Mouse (Mus musculus) limb, embryonic 14.5 days (tissue): ENCODE measurements around the gene Zfp326. TPM values are rescaled to one million over a fixed set of nuclear protein-coding genes. Genes with fewer than 3 reads are reported as not detected.

ENCODE experiments used
- ATAC-seq: fragments of 200-750 bp; cut with Nextera tagmentation; 2 replicates; pipeline ENCODE4 v1.8.0; 2017; ENCODE audit warnings: low read depth, moderate number of reproducible peaks, moderate TSS enrichment; ENCODE audit not compliant: low FRiP score
- DNase-seq: peaks from one replicate; pipeline ENCODE4 v3.0.0-alpha.2; 2015; ENCODE audit warnings: low spot score
- H3K27ac ChIP-seq: fragments of 300-500 bp; sonication (generic); replicated peaks from 2 replicates; pipeline ENCODE4 v1.5.1; 2014; ENCODE audit warnings: low read depth, mild to moderate bottlenecking, low read length, moderate library complexity, mixed read lengths
- H3K27me3 ChIP-seq: fragments of 300-500 bp; sonication (generic); 2 replicates; pipeline ENCODE4 v1.6.1; 2014; ENCODE audit warnings: low read length, mixed read lengths; ENCODE audit not compliant: control insufficient read depth, insufficient read depth
- H3K36me3 ChIP-seq: fragments of 300-500 bp; sonication (generic); 2 replicates; pipeline ENCODE4 v1.6.1; 2014; ENCODE audit warnings: mild to moderate bottlenecking, low read length, moderate library complexity, mixed read lengths; ENCODE audit not compliant: control insufficient read depth, insufficient read depth
- H3K4me1 ChIP-seq: fragments of 300-500 bp; sonication (generic); 2 replicates; pipeline ENCODE4 v1.6.1; 2014; ENCODE audit warnings: antibody characterized with exemption, low read length, mixed read lengths; ENCODE audit not compliant: control insufficient read depth, insufficient read depth
- H3K4me2 ChIP-seq: fragments of 300-500 bp; sonication (generic); replicated peaks from 2 replicates; pipeline ENCODE4 v1.6.1; 2014; ENCODE audit warnings: low read depth, mild to moderate bottlenecking, low read length, moderate library complexity; ENCODE audit not compliant: severe bottlenecking
- H3K4me3 ChIP-seq: fragments of 300-500 bp; sonication (generic); replicated peaks from 2 replicates; pipeline ENCODE4 v1.5.1; 2014; ENCODE audit warnings: low read length
- H3K9ac ChIP-seq: fragments of 300-500 bp; sonication (generic); 2 replicates; pipeline ENCODE4 v1.6.1; 2014; ENCODE audit warnings: mild to moderate bottlenecking, low read depth, low read length, moderate library complexity; ENCODE audit not compliant: severe bottlenecking
- H3K9me3 ChIP-seq: fragments of 300-500 bp; sonication (generic); 2 replicates; pipeline ENCODE4 v1.6.1; 2016; ENCODE audit warnings: low read length; ENCODE audit not compliant: control insufficient read depth
- POLR2A ChIP-seq: fragments of 200-500 bp; IDR thresholded peaks from 2 replicates; pipeline ENCODE4 v1.8.0; 2012; ENCODE audit warnings: inconsistent platforms, mild to moderate bottlenecking, moderate library complexity, borderline replicate concordance; ENCODE audit not compliant: insufficient read depth, insufficient read length; ENCODE audit errors: extremely low read depth
- WGBS: fragments of 180-500 bp; shearing (Covaris S2); extraction: QIAGEN DNeasy Blood & Tissue Kit; methylation state at CpG from one replicate; pipeline ENCODE4 v1.1.7; 2014; 5-methylcytosine and 5-hydroxymethylcytosine counted together
- polyA plus RNA-seq, 2 experiments: library from polyadenylated mRNA; depleted of rRNA in 1 of 2; stranded (reverse) in 1 of 2; unstranded in 1 of 2; fragments of >200 nt; fragmentation: Nextera tagmentation in 1 of 2; extraction: Ambion mirVana in 1 of 2; gene quantifications; 2 replicates each; pipeline versions ENCODE4 v1.2.1 to v1.2.3; 2012 to 2014

The Zfp326 gene
- polyA plus RNA-seq, 2 experiments = 32.5 to 56.5 TPM

DNA sequence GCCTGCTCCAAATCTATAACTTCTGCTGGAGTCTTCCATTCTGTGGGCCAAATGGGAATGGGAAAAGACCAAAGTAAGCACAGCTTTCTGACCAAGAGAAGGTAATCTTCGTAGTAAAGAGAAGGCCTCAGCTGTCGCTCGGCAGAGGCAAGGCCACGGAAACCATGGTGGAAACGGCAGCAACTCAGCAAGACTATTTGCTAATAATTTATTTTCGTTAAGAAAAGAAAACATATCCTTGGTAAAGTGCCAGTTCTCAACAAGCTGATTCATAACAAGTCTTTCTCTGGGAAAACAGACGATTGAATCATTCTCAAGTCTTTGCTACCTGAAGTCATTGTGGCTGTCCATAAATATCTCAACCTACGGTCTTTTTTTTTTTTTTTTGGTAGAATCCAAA lies 28.6 kb upstream of the Zfp326 start:
- H3K27me3 ChIP-seq = no peaks in the 10 kb centered on the region
- no peak for ATAC-seq

DNA sequence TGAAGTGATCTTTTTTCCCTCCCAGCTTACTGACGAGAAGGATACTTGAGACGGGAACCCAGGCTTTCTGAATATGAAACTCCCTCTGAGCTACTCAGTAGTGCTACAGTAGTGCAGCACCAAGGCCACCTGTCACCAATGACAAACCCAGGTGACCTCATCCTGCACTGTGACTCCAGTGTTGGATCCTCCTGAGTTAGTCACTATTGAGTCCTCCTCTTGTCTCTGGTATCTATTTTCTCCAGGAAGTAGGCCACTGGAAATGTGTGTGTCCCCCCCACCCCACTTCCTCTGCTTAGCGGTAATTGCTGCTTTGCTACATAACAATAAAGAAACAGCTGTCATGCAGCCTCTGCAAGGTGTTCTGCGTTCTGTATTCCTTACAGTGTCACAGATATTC lies 27.1 kb upstream of the Zfp326 start:
- no peak overlapping the region for H3K4me3 ChIP-seq
- ATAC-seq = no peak
- no peak for DNase-seq
- no peak overlapping the region for H3K4me2 ChIP-seq
- no peak overlapping the region for H3K27ac ChIP-seq
- no peaks in the 10 kb centered on the region for H3K9me3 ChIP-seq
- no peaks in the 10 kb centered on the region for H3K36me3 ChIP-seq
- peaks cover 6% of the 10 kb centered on the region for H3K4me1 ChIP-seq
- no peak for TF ChIP-seq POLR2A
- H3K27me3 ChIP-seq = no peaks in the 10 kb centered on the region
- 60% methylated on average over 4 of the region's 4 CpGs for WGBS
- H3K9ac ChIP-seq = no peak overlapping the region

More for the DNA sequence above, 28.6 kb upstream of the Zfp326 start:
- no peak for DNase-seq
- Histone ChIP-seq H3K4me1 (peaks cover 6% of the 10 kb centered on the region), H3K4me2 (no peak overlapping the region), H3K4me3 (no peak overlapping the region), H3K9ac (no peak overlapping the region), H3K9me3 (no peaks in the 10 kb centered on the region), H3K27ac (no peak overlapping the region), H3K36me3 (no peaks in the 10 kb centered on the region)
- WGBS = 88% methylated on average over 8 of the region's 8 CpGs
- TF ChIP-seq POLR2A = no peak

DNA sequence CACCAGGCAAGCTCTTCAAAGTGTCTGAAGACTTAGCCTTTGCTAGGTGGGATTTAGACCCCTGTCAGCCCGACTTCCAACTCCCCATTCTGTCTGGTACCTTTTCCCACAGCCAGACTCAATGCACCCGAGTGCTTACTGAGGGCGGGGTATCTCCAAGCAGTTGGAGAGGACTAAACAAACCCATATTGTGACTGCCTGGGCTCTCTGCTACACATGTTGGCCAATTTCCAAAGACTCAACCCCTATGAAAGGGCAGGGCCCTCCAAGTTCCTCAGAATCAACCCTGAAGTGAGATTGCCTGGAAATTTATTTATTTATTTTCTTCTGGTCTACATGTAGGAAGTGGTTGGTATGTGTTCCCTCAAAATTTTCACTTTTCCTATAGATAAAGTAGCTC lies 26.7 kb upstream of the Zfp326 start:
- H3K36me3 ChIP-seq = no peaks in the 10 kb centered on the region
- 47% methylated on average over 3 of the region's 3 CpGs for WGBS
- no peaks in the 10 kb centered on the region for H3K9me3 ChIP-seq
- ATAC-seq = no peak
- peaks cover 6% of the 10 kb centered on the region for H3K4me1 ChIP-seq
- no peaks in the 10 kb centered on the region for H3K27me3 ChIP-seq
- no peak overlapping the region for H3K4me3 ChIP-seq
- H3K4me2 ChIP-seq = no peak overlapping the region
- no peak for DNase-seq
- no peak overlapping the region for H3K9ac ChIP-seq
- no peak for TF ChIP-seq POLR2A
- no peak overlapping the region for H3K27ac ChIP-seq

DNA sequence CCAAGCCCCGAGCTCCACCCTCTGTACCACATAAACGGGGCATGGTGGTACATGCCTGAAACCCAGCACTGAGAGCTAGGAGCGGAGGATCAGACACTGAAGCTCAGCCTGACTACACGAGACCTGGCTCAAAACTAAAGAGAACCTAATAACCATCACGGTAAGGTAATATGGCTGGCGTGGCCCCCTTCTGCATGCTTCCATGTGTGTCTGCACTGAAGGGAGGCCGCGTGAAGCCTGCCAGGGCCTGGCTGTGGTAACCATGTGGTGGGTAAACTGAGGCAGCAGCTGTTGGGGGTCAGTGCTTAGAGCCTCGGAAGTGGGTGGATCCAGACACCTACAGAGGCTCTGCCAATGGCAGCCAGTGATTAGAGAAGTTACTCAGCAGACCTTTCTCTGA lies 23.1 kb upstream of the Zfp326 start:
- peaks cover 10% of the 10 kb centered on the region for H3K4me1 ChIP-seq
- H3K4me2 ChIP-seq = no peak overlapping the region
- H3K27me3 ChIP-seq = no peaks in the 10 kb centered on the region
- no peak overlapping the region for H3K4me3 ChIP-seq
- DNase-seq (no peak), ATAC-seq (no peak)
- H3K9ac ChIP-seq = no peak overlapping the region
- WGBS = 80% methylated on average over 9 of the region's 9 CpGs
- H3K9me3 ChIP-seq = no peaks in the 10 kb centered on the region
- H3K36me3 ChIP-seq = no peaks in the 10 kb centered on the region
- no peak for TF ChIP-seq POLR2A
- no peak overlapping the region for H3K27ac ChIP-seq

DNA sequence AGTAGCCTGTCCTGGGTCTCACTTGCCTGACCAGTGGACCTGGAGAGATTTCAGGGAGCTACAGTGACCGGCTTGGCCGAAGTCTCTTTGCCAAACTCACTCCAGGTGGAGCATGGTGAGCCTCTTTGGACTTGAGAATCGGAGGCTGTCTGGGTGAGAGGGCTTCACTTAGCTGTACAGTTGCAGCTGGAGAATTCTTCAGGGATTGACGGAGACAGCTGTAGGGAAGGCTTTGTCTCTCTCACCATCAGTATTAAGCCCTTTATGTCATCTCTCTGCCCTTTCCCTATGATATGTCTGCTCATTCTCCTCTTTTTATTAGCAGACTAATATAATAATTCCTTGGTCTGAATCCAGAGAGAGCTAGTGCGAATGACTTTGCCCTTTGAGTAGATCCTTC lies 18.9 kb upstream of the Zfp326 start:
- Histone ChIP-seq H3K27me3 (no peaks in the 10 kb centered on the region), H3K4me3 (no peak overlapping the region), H3K9me3 (no peaks in the 10 kb centered on the region), H3K36me3 (no peaks in the 10 kb centered on the region), H3K27ac (peak overlapping the region; percentile 38; the same call in 1 of the 2 replicates), H3K9ac (no peak overlapping the region), H3K4me1 (0 out of 2 replicates have a peak, but pooled peaks cover 3% of the 10 kb centered on the region), H3K4me2 (no peak overlapping the region)
- 52% methylated on average over 5 of the region's 5 CpGs for WGBS
- no peak for TF ChIP-seq POLR2A
- no peak for ATAC-seq
- peak; percentile 53 for DNase-seq
